Mouse (Mus musculus) heart, adult 9 months (tissue): ENCODE results near the gene Slco2a1.

Experiments
- DNase-seq, 2 experiments: peaks; one replicate each; pipeline ENCODE4 v3.0.0; 2022; ENCODE audit warnings: low spot score in 2 of 2

Gene Slco2a1

GRCm38 (mm10) chr9:103117495-103117894 is 129.0 kb downstream of the Slco2a1 start:
- no peak for DNase-seq

- no peak for DNase-seq
Measured at GRCm38 (mm10) chr9:103117951-103118350, 129.4 kb downstream of the Slco2a1 start.

- DNase-seq, result no peak
Measured at GRCm38 (mm10) chr9:103118651-103119275, 130.3 kb downstream of the Slco2a1 start.

GRCm38 (mm10) chr9:103119781-103120180 is 131.3 kb downstream of the Slco2a1 start:
- DNase-seq, result no peak

- no peak for DNase-seq
Measured at GRCm38 (mm10) chr9:103120231-103120630, 131.7 kb downstream of the Slco2a1 start.

- no peak for DNase-seq
Measured at GRCm38 (mm10) chr9:103121546-103121945, 133.0 kb downstream of the Slco2a1 start.

GRCm38 (mm10) chr9:103124746-103125145 is 136.2 kb downstream of the Slco2a1 start:
- no peak for DNase-seq

- DNase-seq, result no peak
Measured at GRCm38 (mm10) chr9:103133493-103134124, 145.1 kb downstream of the Slco2a1 start.

GRCm38 (mm10) chr9:103134450-103135030 is 146.0 kb downstream of the Slco2a1 start:
- no peak for DNase-seq

- no peak for DNase-seq
Measured at GRCm38 (mm10) chr9:103139481-103139880, 151.0 kb downstream of the Slco2a1 start.

- no peak for DNase-seq
Measured at GRCm38 (mm10) chr9:103140384-103140783, 151.9 kb downstream of the Slco2a1 start.

GRCm38 (mm10) chr9:103141266-103141665 is 152.8 kb downstream of the Slco2a1 start:
- no peak for DNase-seq

GRCm38 (mm10) chr9:103143881-103144280 is 155.4 kb downstream of the Slco2a1 start:
- DNase-seq, result no peak

GRCm38 (mm10) chr9:103145351-103145750 is 156.8 kb downstream of the Slco2a1 start:
- no peak for DNase-seq
